Mouse (Mus musculus) lung, embryonic 15.5 days (tissue): ENCODE data around the gene Glt1d1. TPM values are rescaled to one million over a fixed set of nuclear protein-coding genes. Genes with fewer than 3 reads are reported as not detected.

Experiments used
- ATAC-seq: fragments of 200-750 bp; cut with Nextera tagmentation; 2 replicates; pipeline ENCODE4 v1.8.0; 2017; ENCODE audit warnings: moderate number of reproducible peaks, borderline replicate concordance; ENCODE audit not compliant: low FRiP score, low TSS enrichment; ENCODE audit errors: extremely low read depth
- H3K27ac ChIP-seq: fragments of 300-500 bp; sonication (generic); 2 replicates; pipeline ENCODE4 v1.5.1; 2015; ENCODE audit warnings: moderate library complexity, mild to moderate bottlenecking, inconsistent platforms
- H3K27me3 ChIP-seq: fragments of 300-500 bp; sonication (generic); 2 replicates; pipeline ENCODE4 v1.6.1; 2015; ENCODE audit warnings: inconsistent platforms
- H3K36me3 ChIP-seq: fragments of 300-500 bp; sonication (generic); 2 replicates; pipeline ENCODE4 v1.6.1; 2015; ENCODE audit warnings: inconsistent platforms
- H3K4me1 ChIP-seq: fragments of 300-500 bp; sonication (generic); 2 replicates; pipeline ENCODE4 v1.6.1; 2015; ENCODE audit warnings: inconsistent platforms
- H3K4me2 ChIP-seq: fragments of 300-500 bp; sonication (generic); 2 replicates; pipeline ENCODE4 v1.6.1; 2015; ENCODE audit warnings: inconsistent platforms, mild to moderate bottlenecking, moderate library complexity
- H3K4me3 ChIP-seq: fragments of 300-500 bp; sonication (generic); 2 replicates; pipeline ENCODE4 v1.5.1; 2015; ENCODE audit warnings: mild to moderate bottlenecking, inconsistent platforms
- H3K9ac ChIP-seq: fragments of 300-500 bp; sonication (generic); 2 replicates; pipeline ENCODE4 v1.6.1; 2015; ENCODE audit warnings: inconsistent platforms
- H3K9me3 ChIP-seq: fragments of 300-500 bp; sonication (generic); 2 replicates; pipeline ENCODE4 v1.6.1; 2016; ENCODE audit warnings: inconsistent platforms
- WGBS: fragments of 180-500 bp; shearing (Covaris S2); methylation state at CpG from one replicate; pipeline ENCODE4 v1.1.7; 2015; 5-methylcytosine and 5-hydroxymethylcytosine counted together
- polyA plus RNA-seq: library from polyadenylated mRNA; unstranded; fragments of >200 nt; fragmentation: Nextera tagmentation; extraction: Ambion mirVana; gene quantifications from 2 replicates; pipeline ENCODE4 v1.2.1, GENCODE M21; 2015

Glt1d1 gene
- polyA plus RNA-seq, 1 experiment from 2014 or later: 0.42 TPM

DNA sequence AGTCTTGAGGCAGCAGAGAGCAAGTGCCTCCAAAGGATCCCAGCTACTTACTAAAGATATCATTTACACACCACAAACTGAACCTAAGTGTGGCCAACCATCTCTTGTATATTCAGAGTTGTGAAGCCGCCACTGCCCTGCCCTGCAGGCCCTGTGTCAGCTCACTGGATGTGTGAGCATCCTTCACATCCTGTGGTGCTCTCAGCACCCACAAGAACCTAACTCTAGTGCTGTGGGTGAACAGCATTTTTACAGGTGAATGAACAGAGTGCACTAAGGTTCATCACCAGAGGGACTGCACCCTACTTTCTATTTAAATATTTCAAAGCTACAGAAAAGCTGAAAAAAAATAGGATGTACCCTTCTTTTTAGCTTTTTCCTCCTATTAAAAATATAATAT is 20.2 kb upstream of the Glt1d1 start:
- Histone ChIP-seq H3K27ac (no peak overlapping the region), H3K36me3 (peaks cover 16% of the 10 kb centered on the region; the same call in 1 of the 2 replicates), H3K4me3 (no peak overlapping the region), H3K9ac (no peak overlapping the region), H3K4me1 (peaks cover 38% of the 10 kb centered on the region), H3K27me3 (no peaks in the 10 kb centered on the region), H3K4me2 (no peak overlapping the region), H3K9me3 (no peaks in the 10 kb centered on the region)
- 81% methylated on average over 1 of the region's 1 CpGs for WGBS
- no peak for ATAC-seq

DNA sequence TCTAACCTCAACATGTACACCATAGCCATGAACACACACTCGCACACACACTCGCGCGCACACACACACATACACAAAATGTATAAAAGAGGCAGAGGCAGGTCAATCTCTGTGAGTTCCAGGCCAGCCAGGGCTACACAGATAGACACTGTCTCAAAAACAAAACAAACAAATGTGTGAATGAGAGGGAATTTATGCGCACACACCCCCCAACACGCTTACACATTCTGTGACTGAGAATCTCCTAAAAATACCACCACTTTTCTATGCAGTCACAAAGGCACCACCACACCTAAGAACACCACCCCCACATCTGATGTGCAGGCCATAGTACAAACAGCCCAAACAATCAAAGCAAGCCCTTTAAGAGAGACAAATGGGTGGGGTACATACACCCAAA is 19.7 kb upstream of the Glt1d1 start:
- H3K4me2 ChIP-seq: no peak overlapping the region
- H3K27me3 ChIP-seq: no peaks in the 10 kb centered on the region
- H3K4me3 ChIP-seq: no peak overlapping the region
- WGBS: 93% methylated on average over 6 of the region's 6 CpGs
- H3K36me3 ChIP-seq: peaks cover 13% of the 10 kb centered on the region; the same call in 1 of the 2 replicates
- H3K9me3 ChIP-seq: no peaks in the 10 kb centered on the region
- no peak overlapping the region for H3K9ac ChIP-seq
- H3K4me1 ChIP-seq: peaks cover 38% of the 10 kb centered on the region
- H3K27ac ChIP-seq: no peak overlapping the region
- no peak for ATAC-seq

DNA sequence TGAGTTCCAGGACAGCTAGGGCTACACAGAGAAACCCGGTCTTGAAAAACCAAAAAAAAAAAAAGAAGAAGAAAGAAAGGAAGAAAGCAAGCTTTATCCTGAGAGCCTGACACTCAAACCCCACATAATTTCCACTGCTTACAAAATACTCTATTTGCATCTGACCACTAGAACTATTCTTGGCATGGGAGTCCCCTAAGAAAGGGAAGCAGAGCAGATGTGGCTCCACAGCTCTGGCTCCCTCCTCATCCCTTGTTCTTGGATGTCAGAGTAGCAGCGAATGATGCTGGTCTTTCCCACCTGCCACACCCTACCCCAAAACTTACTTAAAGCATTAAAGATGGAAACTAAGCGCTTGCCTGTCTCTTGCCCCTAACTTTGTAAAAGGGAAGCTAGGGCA is 16.6 kb upstream of the Glt1d1 start:
- WGBS: 65% methylated on average over 3 of the region's 3 CpGs
- no peak for ATAC-seq

DNA sequence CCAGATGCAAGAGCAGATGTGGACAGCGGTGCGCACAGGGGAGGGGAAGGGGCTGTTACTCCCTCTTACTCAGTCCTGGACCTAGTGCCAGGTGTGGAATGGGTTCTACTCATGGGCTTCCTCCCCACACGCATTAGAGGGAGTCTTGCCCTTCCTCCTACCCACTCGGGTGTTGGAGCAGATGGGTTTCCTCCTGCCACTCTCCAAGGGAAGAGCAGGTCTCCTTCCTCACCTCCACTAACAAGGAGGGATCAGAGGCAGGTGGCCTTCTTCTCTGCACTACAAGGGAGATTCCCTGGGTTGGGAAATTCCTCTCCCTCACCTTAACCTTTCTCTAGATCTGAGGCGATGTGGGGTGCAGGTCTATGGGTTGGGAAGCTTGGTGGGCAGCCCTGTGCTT is 15.9 kb upstream of the Glt1d1 start:
- no peak for ATAC-seq
- H3K27me3 ChIP-seq: no peaks in the 10 kb centered on the region
- peak overlapping the region; percentile 90 for H3K4me2 ChIP-seq
- WGBS: 18% methylated on average over 5 of the region's 5 CpGs
- H3K27ac ChIP-seq: no peak overlapping the region
- peak overlapping the region; percentile 97 for H3K9ac ChIP-seq
- peaks cover 33% of the 10 kb centered on the region for H3K4me1 ChIP-seq
- no peaks in the 10 kb centered on the region for H3K36me3 ChIP-seq
- no peaks in the 10 kb centered on the region for H3K9me3 ChIP-seq
- peak overlapping the region; percentile 96 for H3K4me3 ChIP-seq

More for the DNA sequence above, 16.6 kb upstream of the Glt1d1 start:
- Histone ChIP-seq H3K4me1 (peaks cover 38% of the 10 kb centered on the region), H3K9me3 (no peaks in the 10 kb centered on the region), H3K27ac (no peak overlapping the region), H3K4me2 (peak overlapping the region; percentile 90), H3K27me3 (no peaks in the 10 kb centered on the region), H3K9ac (peak overlapping the region; percentile 97; the same call in 1 of the 2 replicates), H3K4me3 (peak overlapping the region; percentile 96), H3K36me3 (no peaks in the 10 kb centered on the region)

DNA sequence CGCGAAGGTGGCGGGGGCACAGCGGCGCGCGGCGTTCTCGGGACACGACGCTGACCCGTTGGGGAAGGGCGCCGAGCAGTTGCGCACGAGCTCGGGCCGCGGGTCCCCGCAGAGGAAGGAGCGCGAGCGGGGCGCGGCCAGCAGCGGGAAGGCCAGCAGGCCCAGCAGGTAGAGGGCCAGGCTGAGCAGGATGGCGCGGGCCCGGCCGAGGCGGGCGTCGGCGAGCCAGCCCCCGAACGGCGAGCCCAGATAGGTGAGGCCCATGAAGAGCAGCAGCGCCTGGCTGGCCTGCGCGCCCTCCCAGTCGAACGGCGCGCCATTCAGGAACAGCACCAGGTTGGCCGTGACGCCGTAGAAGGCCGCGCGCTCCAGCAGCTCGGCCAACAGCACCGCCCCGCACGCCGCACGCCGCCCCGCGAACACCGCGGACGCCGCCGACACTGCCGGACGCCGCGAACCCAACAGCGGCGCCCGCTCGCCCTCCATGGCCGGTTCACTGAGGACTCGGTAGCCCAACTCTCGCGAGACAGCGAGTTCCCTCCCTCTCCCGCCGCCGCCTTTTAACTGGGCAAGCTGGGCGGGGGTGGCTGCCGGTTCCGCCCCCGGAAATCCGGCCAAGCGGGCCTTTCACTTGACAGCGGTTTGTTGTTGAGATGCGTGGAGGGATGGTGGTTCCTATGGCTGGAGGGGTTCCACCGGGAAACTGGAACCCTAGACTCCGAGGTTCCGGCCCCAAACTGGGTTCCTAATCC is 15.0 kb upstream of the Glt1d1 start:
- under 1% methylated on average over 78 of the region's 91 CpGs for WGBS
- peaks cover 27% of the 10 kb centered on the region for H3K4me1 ChIP-seq
- H3K4me3 ChIP-seq: peak overlapping the region; percentile 96
- H3K27me3 ChIP-seq: no peaks in the 10 kb centered on the region
- H3K9me3 ChIP-seq: no peaks in the 10 kb centered on the region
- H3K27ac ChIP-seq: peak overlapping the region; percentile 84
- no peaks in the 10 kb centered on the region for H3K36me3 ChIP-seq
- peak overlapping the region; percentile 97 for H3K9ac ChIP-seq
- H3K4me2 ChIP-seq: peak overlapping the region; percentile 90
- ATAC-seq: peak; percentile 93

DNA sequence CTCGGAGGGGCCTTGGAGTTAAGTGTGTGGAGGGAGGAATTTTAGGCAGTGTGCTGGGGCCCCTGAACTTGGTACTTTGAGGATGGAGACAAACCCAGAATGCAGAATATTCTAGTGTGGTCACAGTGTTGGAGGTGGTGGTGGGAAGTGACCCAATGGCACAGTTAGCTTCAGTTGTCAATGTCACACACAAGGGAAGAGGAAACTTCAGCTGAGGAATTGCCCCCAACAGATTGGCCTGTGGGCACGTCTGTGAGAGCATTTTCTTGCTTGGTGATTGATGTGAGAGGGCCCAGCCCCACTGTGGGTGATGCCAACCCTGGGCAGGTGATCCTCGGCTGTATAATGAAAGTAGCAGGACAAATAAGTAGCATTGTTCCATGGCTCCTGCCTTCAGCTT is 13.2 kb upstream of the Glt1d1 start:
- 74% methylated on average over 3 of the region's 3 CpGs for WGBS
- ATAC-seq: no peak
- Histone ChIP-seq H3K4me1 (peaks cover 22% of the 10 kb centered on the region), H3K27ac (no peak overlapping the region), H3K36me3 (no peaks in the 10 kb centered on the region), H3K27me3 (no peaks in the 10 kb centered on the region), H3K4me3 (no peak overlapping the region), H3K4me2 (no peak overlapping the region), H3K9me3 (no peaks in the 10 kb centered on the region), H3K9ac (no peak overlapping the region)

DNA sequence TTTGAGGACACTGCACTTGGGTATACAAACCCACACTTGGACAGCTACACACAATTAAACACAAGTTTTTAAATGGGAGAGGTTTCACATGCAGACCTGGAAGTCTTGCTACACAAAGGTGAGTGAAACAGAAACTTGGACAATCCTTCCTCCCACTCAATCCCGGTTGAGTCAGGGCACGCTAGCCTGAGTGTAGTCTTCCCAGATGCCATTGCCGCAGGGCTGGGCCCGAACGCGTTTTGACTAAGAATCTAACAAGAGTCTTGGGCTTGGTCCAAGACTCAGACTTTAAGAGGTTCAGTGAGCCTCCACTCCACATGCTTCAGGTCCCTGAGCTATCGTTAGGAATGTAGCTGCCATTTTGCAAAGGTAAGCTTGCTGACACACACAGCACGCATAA is 11.7 kb upstream of the Glt1d1 start:
- Histone ChIP-seq H3K9me3 (no peaks in the 10 kb centered on the region), H3K36me3 (no peaks in the 10 kb centered on the region), H3K4me2 (no peak overlapping the region), H3K4me3 (no peak overlapping the region), H3K4me1 (peaks cover 10% of the 10 kb centered on the region), H3K27me3 (no peaks in the 10 kb centered on the region), H3K27ac (no peak overlapping the region), H3K9ac (no peak overlapping the region)
- WGBS: 72% methylated on average over 8 of the region's 8 CpGs
- ATAC-seq: no peak

DNA sequence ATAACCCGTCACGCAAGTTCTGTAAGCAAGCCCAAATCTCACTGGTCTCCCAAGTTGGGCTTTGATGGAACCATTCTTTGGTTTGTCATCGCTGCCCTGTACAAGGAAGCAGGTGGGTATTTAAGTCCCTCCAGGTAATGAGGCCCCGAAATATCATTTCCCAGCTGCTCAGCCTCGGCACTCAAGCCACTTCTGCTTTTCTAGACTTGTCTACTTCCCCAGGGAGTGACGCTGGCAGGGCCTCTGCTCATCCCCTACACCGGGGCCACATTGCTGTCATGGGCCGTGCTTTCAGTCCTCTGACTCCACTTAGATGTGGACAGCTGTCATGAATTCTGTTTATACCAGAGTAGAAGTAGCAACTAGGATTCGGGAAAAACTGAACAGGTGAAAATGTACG is 11.0 kb upstream of the Glt1d1 start:
- H3K27me3 ChIP-seq: no peaks in the 10 kb centered on the region
- WGBS: 71% methylated on average over 10 of the region's 10 CpGs
- no peak for ATAC-seq

DNA sequence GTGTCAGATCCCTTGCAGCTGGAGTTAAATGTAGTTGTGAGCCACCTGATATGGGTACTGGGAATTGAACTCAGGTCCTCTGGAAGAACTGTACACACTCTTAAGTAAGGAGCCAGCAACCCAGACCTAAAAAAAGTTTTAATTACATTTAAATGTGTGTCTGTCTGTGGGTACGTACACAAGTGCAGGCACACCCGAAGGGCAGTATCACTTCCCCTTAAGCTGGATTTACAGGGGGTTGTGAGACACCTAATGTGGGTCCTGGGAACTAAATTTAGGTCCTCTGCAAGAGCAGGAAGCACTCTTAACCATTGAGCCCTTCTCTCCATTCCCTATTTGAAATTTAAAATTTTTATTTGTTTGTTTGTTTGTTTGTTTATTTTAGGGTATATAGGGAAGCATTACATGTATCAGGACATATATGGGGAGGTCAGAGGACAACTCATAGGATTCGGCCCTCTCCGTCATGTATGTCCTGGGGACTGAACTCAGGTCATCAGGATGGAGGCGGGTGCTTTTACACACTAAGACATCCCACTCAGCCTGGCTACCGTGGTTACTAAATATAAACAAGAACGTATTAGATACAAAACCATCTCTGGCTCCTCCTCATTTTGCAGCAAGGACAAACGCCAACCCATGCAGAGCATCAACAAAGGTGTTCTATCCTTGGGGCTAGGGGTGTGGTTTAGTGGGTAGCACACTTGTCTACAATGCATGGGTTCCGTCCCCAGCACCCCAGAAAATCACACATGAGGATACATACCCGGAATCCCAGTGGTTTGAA is 7.4 kb upstream of the Glt1d1 start:
- H3K4me2 ChIP-seq: no peak overlapping the region
- WGBS: 71% methylated on average over 10 of the region's 10 CpGs
- ATAC-seq: no peak

More for the DNA sequence above, 11.0 kb upstream of the Glt1d1 start:
- H3K27ac ChIP-seq: no peak overlapping the region
- peaks cover 3% of the 10 kb centered on the region for H3K4me1 ChIP-seq
- no peaks in the 10 kb centered on the region for H3K36me3 ChIP-seq
- H3K4me2 ChIP-seq: no peak overlapping the region
- H3K9ac ChIP-seq: no peak overlapping the region
- no peaks in the 10 kb centered on the region for H3K9me3 ChIP-seq
- no peak overlapping the region for H3K4me3 ChIP-seq

DNA sequence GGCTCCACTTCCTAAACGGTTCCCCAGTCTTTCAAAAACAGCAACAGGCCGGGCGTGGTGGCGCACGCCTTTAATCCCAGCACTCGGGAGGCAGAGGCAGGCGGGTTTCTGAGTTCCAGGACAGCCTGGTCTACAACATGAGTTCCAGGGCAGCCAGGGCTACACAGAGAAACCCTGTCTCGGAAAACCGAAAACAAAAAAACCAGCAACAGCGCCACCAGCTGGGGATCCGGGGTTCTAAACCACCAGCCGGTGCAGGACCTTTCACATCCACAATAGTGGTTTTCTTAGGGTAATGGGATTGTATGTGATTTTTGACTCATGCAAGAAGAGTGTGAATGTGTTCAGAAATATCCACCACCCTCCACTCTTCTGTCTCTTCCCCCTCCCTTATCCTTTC is 4.8 kb upstream of the Glt1d1 start:
- Histone ChIP-seq H3K9ac (no peak overlapping the region), H3K4me2 (no peak overlapping the region), H3K27ac (no peak overlapping the region), H3K27me3 (peaks cover 22% of the 10 kb centered on the region), H3K9me3 (no peaks in the 10 kb centered on the region), H3K4me3 (no peak overlapping the region), H3K4me1 (0 out of 2 replicates have a peak, but pooled peaks cover 2% of the 10 kb centered on the region), H3K36me3 (no peaks in the 10 kb centered on the region)
- ATAC-seq: no peak
- WGBS: 81% methylated on average over 12 of the region's 12 CpGs

More for the DNA sequence above, 7.4 kb upstream of the Glt1d1 start:
- Histone ChIP-seq H3K36me3 (no peaks in the 10 kb centered on the region), H3K9ac (no peak overlapping the region), H3K27me3 (no peaks in the 10 kb centered on the region), H3K27ac (no peak overlapping the region), H3K4me1 (no peaks in the 10 kb centered on the region), H3K4me3 (no peak overlapping the region), H3K9me3 (no peaks in the 10 kb centered on the region)

DNA sequence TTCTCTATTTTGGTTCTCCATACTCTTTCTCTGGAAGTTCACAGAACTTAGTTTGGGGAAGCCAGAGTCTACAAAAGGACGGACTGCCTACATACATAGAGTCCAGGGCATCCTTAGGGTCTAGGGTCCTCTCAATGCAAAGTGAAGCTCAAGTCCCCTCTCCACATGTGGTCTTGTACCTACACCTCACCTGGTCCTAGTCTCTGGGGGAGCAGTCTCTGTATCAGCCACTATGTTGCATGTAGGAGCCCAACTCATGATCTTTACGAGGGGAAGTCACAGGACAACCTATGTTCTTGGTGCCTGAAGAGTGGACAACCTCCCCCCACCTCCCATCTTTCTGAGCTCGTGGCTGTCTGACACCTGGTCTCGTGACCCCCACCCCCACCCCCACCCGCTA is 391 bp upstream of the Glt1d1 start:
- Histone ChIP-seq H3K9ac (no peak overlapping the region), H3K27ac (no peak overlapping the region), H3K4me2 (peak overlapping the region; percentile 79), H3K36me3 (no peaks in the 10 kb centered on the region), H3K4me3 (no peak overlapping the region), H3K4me1 (0 out of 2 replicates have a peak, but pooled peaks cover 6% of the 10 kb centered on the region), H3K27me3 (peaks cover 38% of the 10 kb centered on the region), H3K9me3 (no peaks in the 10 kb centered on the region)
- no peak for ATAC-seq
- WGBS: 11% methylated on average over 5 of the region's 5 CpGs

DNA sequence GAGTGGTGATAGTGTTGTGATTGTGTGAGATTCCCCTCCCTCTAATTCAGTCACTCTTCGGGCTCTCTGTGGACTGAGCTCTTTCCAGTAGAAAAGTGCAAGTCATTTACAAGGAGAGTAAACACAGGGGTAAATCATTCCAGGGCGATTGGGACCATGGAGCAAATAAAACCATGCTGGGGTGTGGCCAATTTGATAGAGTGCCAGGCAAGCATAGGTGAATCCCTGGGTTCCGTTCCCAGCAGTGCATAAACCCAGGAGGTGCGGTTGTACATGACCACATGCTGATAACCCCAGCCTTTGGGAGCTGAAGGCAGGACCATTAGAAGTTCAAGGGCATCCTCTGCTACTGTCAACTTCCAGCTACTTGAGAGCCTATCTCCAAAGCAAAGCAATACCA is 1.1 kb downstream of the Glt1d1 start:
- 0 out of 2 replicates have a peak, but pooled peaks cover 6% of the 10 kb centered on the region for H3K4me1 ChIP-seq
- no peaks in the 10 kb centered on the region for H3K9me3 ChIP-seq
- H3K36me3 ChIP-seq: no peaks in the 10 kb centered on the region
- 0 out of 2 replicates have a peak overlapping the region, but pooled peaks have one; percentile 42 for H3K4me3 ChIP-seq
- H3K27ac ChIP-seq: no peak overlapping the region
- H3K4me2 ChIP-seq: peak overlapping the region; percentile 79
- 24% methylated on average over 4 of the region's 4 CpGs for WGBS
- H3K9ac ChIP-seq: no peak overlapping the region
- peaks cover 38% of the 10 kb centered on the region for H3K27me3 ChIP-seq
- no peak for ATAC-seq
